Mouse (Mus musculus): ENCODE measurements around the gene Dxo.

- no peak for TF ChIP-seq CTCF (IDR thresholded peaks at IDR 0.05; ENCODE audit: low read depth, low read length)
- no peak for TF ChIP-seq POLR2A (IDR thresholded peaks at IDR 0.05; ENCODE audit: borderline replicate concordance, low read depth, low read length)
Measured at GRCm38 (mm10) chr17:34849722-34850516, 13.1 kb downstream of the Dxo start, which contains the start of the genes Skiv2l and Nelfe.
